Comparison of ENCODE assay signal across 9 mouse cellular contexts in genomic region chrX:162359767-162360545, GRCm38 (mm10).
A peak's percentile ranks its signal among the peaks of the same experiment; 100 is the strongest.
DNase-seq lines count a peak whose midpoint lies in the region; ATAC-seq lines count a peak whose summit lies in the region.
"Had no signal": no experiment of that assay in that cellular context is flagged by ENCODE, and none has a peak within 500 bp of the region (broad histone marks: within the 10 kb centered on the region; RNA-seq: fewer than 3 reads in every experiment).

No protein-coding gene starts in this region.

- H3K27ac ChIP-seq in heart, embryonic 10.5 days = no peak overlapping the region
- 0 out of 2 replicates have a peak overlapping the region, but pooled peaks have one; percentile 12 for H3K27ac ChIP-seq in heart, embryonic 15.5 days
- no peak overlapping the region for H3K27ac ChIP-seq in limb, embryonic 11.5 days (replicated peaks; ENCODE audit: low read depth, low read length)
- H3K27ac ChIP-seq in forebrain, embryonic 12.5 days = no peak overlapping the region
- H3K27ac ChIP-seq: embryonic facial prominence, embryonic 15.5 days had no signal

- no peak overlapping the region for H3K9ac ChIP-seq in heart, embryonic 15.5 days
- H3K9ac ChIP-seq in limb, embryonic 11.5 days (ENCODE audit: low read length) = no peak overlapping the region
- no peak overlapping the region for H3K9ac ChIP-seq in forebrain, embryonic 12.5 days
- H3K9ac ChIP-seq: embryonic facial prominence, embryonic 15.5 days had no signal

- DNase-seq in heart, adult 11 months = peak; percentile 90
- DNase-seq in heart, embryonic 10.5 days (ENCODE audit: low spot score) = no peak
- DNase-seq in MN1 (ENCODE audit: low spot score) = peak; percentile 31
- DNase-seq in limb, embryonic 11.5 days (ENCODE audit: low spot score) = peak; percentile 44
- no peak for DNase-seq in layer of hippocampus, postnatal 10 days (ENCODE audit: low spot score in 2 of 2)
- no peak for DNase-seq in layer of hippocampus, postnatal 14 days (ENCODE audit: low spot score in 2 of 2)

- no peak overlapping the region for H3K4me2 ChIP-seq in heart, embryonic 15.5 days
- H3K4me2 ChIP-seq in limb, embryonic 11.5 days (ENCODE audit: low read depth, severe bottlenecking) = no peak overlapping the region
- no peak overlapping the region for H3K4me2 ChIP-seq in forebrain, embryonic 12.5 days
- H3K4me2 ChIP-seq: embryonic facial prominence, embryonic 15.5 days had no signal

- peaks cover 6% of the 10 kb centered on the region; the same call in 1 of the 2 replicates for H3K27me3 ChIP-seq in heart, embryonic 10.5 days (ENCODE audit: insufficient read depth, poor library complexity, severe bottlenecking)
- H3K27me3 ChIP-seq in heart, embryonic 15.5 days = no peaks in the 10 kb centered on the region; the same call in 1 of the 2 replicates
- H3K27me3 ChIP-seq in limb, embryonic 11.5 days (ENCODE audit: control insufficient read depth, insufficient read depth, low read length) = no peaks in the 10 kb centered on the region; the same call in 1 of the 2 replicates
- H3K27me3 ChIP-seq in forebrain, embryonic 12.5 days = peaks cover 18% of the 10 kb centered on the region
- H3K27me3 ChIP-seq: embryonic facial prominence, embryonic 15.5 days had no signal

- 51% methylated on average over 9 of the region's 9 CpGs for WGBS in heart, embryonic 10.5 days
- 38% methylated on average over 9 of the region's 9 CpGs for WGBS in heart, embryonic 15.5 days
- WGBS in limb, embryonic 11.5 days = 40% methylated on average over 9 of the region's 9 CpGs
- 73% methylated on average over 9 of the region's 9 CpGs for WGBS in forebrain, embryonic 12.5 days

- H3K4me1 ChIP-seq in heart, embryonic 10.5 days = no peaks in the 10 kb centered on the region
- no peaks in the 10 kb centered on the region; the same call in 1 of the 2 replicates for H3K4me1 ChIP-seq in heart, embryonic 15.5 days (replicated peaks)
- H3K4me1 ChIP-seq in limb, embryonic 11.5 days (ENCODE audit: control insufficient read depth, insufficient read depth, low read length) = no peaks in the 10 kb centered on the region
- H3K4me1 ChIP-seq in forebrain, embryonic 12.5 days = no peaks in the 10 kb centered on the region
- H3K4me1 ChIP-seq: embryonic facial prominence, embryonic 15.5 days had no signal

- 0 out of 2 replicates have a peak, but pooled peaks have one; percentile 35 for ATAC-seq in heart, embryonic 15.5 days (replicated peaks; ENCODE audit: insufficient number of reproducible peaks, insufficient read depth, low FRiP score, low read depth)
- peak; percentile 60; the same call in 1 of the 2 replicates for ATAC-seq in limb, embryonic 11.5 days (ENCODE audit: insufficient number of reproducible peaks, low FRiP score, low TSS enrichment, low read depth)
- no peak for ATAC-seq in forebrain, embryonic 12.5 days (ENCODE audit: low FRiP score)

- no peaks in the 10 kb centered on the region for H3K36me3 ChIP-seq in heart, embryonic 10.5 days
- no peaks in the 10 kb centered on the region for H3K36me3 ChIP-seq in heart, embryonic 15.5 days
- H3K36me3 ChIP-seq in limb, embryonic 11.5 days (ENCODE audit: control insufficient read depth, insufficient read depth, low read length) = no peaks in the 10 kb centered on the region
- H3K36me3 ChIP-seq in forebrain, embryonic 12.5 days (replicated peaks) = no peaks in the 10 kb centered on the region
- H3K36me3 ChIP-seq: embryonic facial prominence, embryonic 15.5 days had no signal

- no peak overlapping the region for H3K4me3 ChIP-seq in heart, embryonic 10.5 days
- H3K4me3 ChIP-seq in heart, embryonic 15.5 days = no peak overlapping the region
- H3K4me3 ChIP-seq in limb, embryonic 11.5 days (ENCODE audit: low read depth, low read length) = no peak overlapping the region
- H3K4me3 ChIP-seq in forebrain, embryonic 12.5 days (replicated peaks) = no peak overlapping the region
- H3K4me3 ChIP-seq: embryonic facial prominence, embryonic 15.5 days had no signal

- no peaks in the 10 kb centered on the region for H3K9me3 ChIP-seq in heart, embryonic 10.5 days
- no peaks in the 10 kb centered on the region for H3K9me3 ChIP-seq in heart, embryonic 15.5 days (replicated peaks)
- H3K9me3 ChIP-seq in limb, embryonic 11.5 days (ENCODE audit: control insufficient read depth, low read length) = no peaks in the 10 kb centered on the region
- H3K9me3 ChIP-seq in forebrain, embryonic 12.5 days = no peaks in the 10 kb centered on the region
- H3K9me3 ChIP-seq: embryonic facial prominence, embryonic 15.5 days had no signal

Comparison
In these comparisons a context has a peak if more than half of its experiments do, and no peak if none do; other contexts are left out.
1. DNase-seq: peak in heart, adult 11 months (single experiment), MN1 (single experiment) and limb, embryonic 11.5 days (single experiment); none in heart, embryonic 10.5 days (single experiment), layer of hippocampus, postnatal 10 days (0 of 2) and layer of hippocampus, postnatal 14 days (0 of 2).